Mouse (Mus musculus): Measurements from ENCODE around the gene Tbc1d8.

DNA sequence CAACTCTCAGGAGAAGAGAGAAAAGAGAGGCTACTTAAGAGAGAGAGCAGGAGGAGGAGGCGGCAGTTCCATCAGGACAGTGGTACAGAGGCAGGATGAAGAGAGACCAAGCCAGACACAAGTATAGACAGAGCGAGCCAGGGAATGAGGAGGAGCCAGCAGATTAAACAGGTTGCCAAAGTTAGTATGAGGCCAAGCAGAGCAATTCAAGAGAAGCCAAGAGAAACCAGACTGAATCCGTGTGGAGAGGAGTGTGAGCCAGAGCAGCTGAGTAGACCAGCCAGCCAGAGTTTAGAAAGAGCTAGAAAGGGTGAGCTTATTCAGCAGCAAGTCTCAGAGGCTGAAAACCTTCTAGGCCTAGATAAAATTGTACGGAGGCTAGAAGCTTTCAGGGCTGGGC is 91.1 kb downstream of the Tbc1d8 start:
- TF ChIP-seq CTCF (IDR thresholded peaks at IDR 0.05; ENCODE audit: insufficient read depth, low read depth, low read length) = no peak
- TF ChIP-seq POLR2A (IDR thresholded peaks at IDR 0.05; ENCODE audit: insufficient read depth, low read depth, low read length) = no peak
